Mouse (Mus musculus) naive thymus-derived CD4-positive, alpha-beta T cell, adult 2 months (primary cell): ENCODE results near the gene B4galt4.
"Not testable (repeated sequence)": the region's sequence is repeated elsewhere in the genome, so short reads cannot be mapped to it uniquely, and the experiment has no call there.

Source experiments
- DNase-seq: peaks from one replicate; pipeline ENCODE4 v3.0.0-alpha.2; 2011; ENCODE audit warnings: low read depth

The B4galt4 gene

DNA sequence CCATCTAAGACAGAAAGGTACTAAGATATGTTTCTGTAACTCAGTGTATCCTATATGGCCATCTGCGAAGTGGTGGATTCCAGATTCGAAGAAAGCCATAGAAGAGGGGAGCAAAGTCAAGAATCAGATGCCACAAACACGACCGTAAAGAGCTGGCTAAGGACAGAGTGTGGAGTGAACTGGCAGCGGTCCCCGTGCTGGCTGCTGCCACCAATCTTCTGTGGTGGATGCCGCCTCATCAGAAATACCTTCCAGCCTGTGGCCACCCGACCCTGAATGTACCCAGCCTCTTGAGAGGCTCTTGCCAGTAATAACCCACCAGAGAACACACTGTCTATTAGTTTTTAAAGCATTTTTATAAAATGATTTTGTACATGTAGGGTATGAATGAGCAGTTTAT lies 26.3 kb downstream of the B4galt4 start:
- DNase-seq, result no peak

DNA sequence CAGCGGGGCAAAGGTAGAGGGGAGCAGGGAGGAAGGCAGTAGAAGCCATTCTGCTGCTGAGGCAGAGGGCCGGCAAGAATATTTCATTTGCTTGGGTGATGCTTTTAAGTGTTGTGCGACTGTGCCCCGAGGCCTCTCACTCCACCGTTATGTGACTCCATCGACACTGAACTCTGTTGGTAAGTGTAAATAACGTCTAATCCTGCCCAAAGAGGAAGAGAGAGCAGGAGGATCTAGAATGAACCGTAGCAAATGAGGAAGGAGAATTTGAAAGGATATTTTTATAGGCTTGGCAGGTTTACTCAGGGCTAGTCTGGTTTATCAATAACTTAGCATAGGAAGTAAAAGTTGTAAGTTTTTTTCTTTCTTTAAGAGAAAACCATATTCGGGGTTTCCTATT lies 27.5 kb downstream of the B4galt4 start:
- no peak for DNase-seq

DNA sequence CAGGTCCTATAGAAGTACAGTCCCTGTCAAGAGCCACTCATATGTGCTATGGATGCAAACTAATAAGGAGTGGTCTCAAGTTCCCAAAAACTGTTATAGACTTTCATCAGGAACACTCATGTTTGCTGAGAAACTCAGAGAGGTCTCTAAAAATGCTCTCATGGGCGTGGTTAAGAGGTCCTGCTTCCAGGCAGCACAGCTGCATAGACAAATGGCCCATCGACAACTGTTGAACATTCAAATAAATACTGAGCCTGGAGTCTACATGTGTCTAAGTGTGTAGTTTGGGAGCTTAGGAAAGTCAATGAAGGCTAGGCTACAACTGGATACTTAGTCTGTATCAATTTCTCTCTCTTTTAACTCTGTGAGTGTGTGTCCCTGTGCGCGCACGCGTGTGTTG lies 29.1 kb downstream of the B4galt4 start:
- no peak for DNase-seq

DNA sequence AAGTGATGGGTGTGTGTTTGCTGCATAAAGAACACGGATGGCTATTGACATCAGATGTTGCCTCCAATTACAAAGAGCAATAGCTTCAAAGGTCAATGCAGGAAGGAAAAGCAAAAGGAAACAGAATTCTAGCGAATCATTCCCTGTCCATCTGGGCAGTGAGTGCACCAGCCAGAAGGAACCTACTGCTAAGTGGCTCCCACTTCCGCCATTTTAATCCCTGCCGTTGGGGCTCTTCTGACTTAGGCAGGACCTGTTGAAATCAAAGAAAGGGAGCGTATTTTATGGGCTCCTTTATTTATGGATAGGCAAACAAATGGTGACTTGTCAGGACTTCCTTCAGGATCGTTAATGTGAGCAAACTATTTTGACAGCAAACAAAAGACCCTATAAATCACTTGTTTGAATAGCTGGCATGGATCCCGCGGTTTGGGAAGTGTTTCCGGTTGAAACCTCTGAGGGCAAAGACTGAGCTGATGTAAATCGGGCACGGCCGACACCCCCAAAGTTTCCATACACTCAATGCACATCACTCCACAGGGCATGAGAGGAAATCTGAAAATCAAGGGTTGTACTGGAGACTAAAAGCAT lies 30.9 kb downstream of the B4galt4 start:
- DNase-seq, result no peak

DNA sequence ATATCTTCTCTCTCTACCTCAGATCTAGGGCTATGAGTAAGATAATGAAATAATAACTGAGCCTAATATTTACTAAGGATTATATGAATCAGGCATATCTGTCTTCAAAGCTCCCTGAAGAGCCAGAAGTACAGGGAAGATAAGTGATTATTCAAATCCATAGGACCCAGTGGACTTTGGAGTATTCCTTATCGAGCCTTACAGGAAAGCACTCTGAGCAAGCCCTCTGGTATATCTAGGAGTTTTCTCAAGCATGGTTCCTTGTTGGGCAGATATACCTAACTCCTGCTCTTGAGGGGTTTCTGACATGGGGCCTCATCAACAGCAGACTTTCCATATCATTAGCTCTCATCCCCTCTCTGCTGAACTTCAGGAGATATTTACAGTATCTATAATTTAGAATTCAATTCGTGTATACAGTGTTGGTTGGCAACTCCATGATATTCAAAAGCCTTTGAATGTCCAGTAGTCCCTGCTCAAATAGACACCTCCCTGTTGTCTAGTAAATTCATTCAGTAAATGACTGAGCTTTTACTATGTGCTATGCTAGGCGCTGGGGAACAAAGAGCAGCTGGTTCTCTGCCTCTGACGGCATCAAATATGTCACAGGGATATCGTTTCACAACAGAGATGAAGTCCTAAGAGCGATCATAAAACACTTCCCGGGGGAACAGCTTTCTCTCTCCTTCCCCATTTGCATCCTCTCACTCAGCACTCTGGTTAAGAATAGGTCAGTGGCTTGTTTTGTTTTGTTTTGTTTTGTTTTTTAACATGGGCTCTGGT lies 33.1 kb downstream of the B4galt4 start:
- no peak for DNase-seq

DNA sequence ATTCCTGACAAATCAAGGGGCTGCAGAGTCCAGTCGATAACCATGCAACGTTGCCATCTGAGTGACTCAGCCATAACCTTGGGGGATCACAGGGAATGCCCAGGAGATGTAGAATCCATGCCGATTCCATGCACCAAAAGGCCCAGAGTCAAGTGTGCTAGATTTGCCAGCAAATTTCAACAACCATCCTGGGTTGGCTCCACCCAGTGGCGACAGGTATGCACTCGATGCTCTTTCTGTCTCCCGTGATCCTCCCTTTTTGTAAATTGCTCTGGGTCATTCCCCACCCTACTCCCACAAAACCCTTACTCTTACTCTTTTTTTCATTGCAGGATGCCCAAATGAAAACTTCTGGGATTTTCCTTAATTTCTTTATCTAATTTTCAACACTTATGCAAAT lies 34.3 kb downstream of the B4galt4 start:
- DNase-seq, result no peak

DNA sequence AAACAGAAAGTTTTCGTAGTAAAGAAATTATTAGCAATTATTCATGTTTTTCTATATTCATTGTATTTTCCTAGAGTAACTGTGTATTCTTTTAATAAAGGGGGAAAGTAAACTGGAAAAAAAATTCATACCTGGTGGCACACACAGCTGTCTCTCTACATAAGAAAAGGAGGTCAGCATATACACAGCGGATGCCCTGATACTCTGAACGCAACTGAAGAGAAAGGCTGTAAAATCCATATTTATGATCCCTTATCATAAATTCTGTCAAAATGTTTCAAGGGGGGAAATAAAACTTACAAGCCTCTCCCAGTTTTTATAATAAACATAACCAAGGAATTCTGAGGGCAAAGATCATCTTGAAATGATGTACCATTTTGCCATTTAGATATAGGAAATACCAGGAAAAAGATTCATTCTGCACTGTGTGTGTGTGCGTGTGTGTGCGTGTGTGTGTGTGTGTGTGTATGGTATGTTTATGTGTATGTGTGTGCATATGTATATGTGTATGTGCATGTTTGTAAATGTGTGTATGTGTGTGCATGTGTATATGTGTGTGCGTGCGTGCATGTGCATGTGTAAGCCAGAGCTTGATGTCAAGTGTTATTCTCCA lies 39.0 kb downstream of the B4galt4 start:
- DNase-seq, result no peak

DNA sequence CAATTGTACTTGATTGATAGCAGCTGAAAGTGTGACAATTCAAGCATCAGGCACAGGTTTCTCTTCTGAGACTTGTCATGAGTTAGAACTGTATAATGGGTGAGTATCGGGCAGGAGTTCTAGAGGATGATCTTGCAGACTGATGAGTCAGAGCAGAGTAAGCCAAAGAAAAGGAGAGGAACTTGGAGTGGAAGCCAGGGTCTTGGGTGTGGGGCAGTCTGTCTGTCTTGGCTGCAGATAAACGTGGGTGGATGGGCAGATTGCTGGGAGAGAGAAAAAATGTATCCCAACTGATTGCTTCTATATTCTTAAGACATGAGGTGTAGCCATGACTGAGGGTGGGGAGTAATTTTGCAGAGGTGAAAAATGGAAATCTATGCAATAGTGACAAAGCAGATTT lies 39.9 kb downstream of the B4galt4 start:
- no peak for DNase-seq

DNA sequence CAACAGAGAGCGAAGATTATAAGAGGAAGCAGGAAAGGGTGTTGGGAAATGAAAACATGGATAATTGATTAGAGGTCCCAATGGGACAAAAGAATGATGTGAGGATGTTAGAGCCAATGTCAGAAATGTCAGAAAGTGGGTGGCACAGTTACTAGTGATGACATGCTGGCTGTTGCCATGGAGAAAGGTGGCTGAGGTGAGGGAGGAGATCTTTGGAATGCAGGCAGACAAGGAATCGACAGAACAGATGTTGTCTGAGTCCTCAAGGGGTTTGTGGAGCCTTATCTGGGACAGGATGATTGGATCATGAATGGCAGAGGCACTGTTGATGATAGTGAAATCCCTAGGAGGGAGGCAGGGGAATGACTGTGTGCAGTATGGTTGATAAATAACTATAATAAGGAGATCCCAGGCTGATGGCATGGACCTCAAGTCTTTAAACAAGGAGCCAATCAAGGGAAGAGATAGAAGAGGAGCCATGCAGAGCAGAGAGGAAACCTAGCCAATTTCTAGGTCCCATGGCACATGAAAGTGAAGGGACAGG lies 40.5 kb downstream of the B4galt4 start:
- no peak for DNase-seq

DNA sequence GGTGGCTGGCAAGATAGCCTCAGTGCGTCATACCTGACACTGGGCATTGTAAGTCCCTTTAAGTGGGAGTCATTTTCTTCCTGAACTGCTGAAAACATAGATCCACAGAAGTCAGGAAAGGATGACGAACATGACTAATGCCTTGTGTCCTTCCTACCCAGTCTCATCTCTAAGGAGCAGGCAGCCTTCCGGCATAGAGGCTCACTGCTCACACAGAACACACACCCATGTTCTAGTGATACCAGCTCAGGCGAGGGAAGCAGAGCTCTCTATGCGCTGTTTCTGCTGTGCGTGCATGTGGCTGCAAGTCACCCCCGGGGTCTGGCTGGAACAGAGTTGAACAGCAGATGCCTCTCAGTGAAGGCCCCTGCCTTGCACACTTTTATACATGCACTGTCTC lies 43.2 kb downstream of the B4galt4 start:
- DNase-seq, result no peak

DNA sequence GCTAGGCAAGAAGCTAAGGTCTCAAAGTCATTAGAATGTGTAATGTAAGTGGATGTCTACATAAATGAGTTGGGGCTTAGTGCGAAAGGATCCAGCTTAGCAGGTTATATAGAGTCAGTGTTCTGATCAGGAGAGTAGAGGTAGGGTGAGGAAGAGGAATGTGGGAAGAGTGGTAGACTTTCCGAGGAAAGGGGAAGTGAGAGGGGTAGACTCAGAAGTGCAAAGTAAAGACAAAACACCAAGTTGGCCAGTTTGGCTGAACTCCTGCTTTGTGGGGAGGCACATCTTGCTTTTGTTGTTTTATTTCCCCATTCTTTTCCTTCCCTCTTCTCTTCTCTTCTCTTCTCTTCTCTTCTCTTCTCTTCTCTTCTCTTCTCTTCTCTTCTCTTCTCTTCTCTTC lies 47.0 kb downstream of the B4galt4 start:
- DNase-seq, result no peak

DNA sequence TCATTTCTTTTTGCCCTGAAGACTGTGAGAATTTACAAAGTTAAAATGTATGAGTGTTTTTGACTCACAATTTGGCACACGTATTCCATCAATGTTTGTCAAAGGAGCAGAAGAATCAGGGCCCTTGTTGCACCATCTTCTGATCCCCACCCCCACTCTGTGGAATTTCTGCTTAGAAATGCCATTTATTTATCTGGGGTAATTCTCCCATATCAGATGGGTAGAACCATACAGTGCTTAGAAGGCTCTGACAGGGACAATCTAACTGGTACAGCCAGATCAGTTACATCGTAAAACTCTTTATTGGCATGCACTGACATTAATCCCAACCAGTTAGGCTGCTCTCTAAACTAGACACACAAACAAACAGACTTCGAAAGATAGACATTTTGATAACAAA lies 47.9 kb downstream of the B4galt4 start:
- DNase-seq, result no peak

DNA sequence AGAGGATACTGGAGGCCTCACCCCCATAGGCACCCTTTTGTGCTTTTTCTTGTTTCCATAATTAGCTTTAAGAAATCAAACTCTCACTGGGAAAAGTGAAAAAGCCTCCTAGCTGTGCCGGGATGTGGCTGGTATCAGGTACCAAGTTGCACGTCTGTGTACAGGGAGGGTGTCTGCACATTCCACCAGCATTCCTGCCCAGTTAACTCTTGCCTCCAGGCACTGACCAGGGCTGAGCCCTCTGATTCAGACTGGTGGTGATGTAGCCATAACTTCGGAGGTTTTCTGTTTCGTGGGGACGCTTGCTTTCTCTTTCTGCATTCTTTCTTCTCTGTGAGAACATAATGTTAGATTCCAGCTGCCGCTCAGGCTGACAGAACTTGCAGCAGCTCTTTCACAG lies 51.1 kb downstream of the B4galt4 start:
- no peak for DNase-seq

DNA sequence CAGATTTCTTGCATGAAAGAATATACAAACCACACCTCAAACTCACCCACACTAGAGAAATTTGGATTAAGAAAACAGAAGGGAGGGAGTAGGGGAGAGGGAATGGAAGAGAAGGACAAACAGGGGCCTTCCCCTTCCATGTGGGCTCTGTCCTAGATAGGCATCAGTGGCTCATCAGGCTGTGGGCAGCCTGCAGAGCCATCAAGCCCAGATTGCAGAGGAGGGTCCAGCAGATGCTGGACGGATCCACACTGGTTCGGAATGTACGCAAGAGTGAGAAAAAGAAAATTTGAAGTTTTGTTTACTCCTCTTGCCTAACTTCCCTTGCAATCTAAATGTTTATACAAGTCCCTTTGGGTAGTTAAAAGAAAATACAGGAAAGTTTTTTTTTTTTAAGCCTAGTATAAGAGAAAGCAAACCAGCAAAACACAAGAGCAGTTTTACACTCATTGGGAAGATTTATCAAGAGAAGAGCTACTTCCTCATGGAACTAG lies 56.9 kb downstream of the B4galt4 start:
- no peak for DNase-seq

DNA sequence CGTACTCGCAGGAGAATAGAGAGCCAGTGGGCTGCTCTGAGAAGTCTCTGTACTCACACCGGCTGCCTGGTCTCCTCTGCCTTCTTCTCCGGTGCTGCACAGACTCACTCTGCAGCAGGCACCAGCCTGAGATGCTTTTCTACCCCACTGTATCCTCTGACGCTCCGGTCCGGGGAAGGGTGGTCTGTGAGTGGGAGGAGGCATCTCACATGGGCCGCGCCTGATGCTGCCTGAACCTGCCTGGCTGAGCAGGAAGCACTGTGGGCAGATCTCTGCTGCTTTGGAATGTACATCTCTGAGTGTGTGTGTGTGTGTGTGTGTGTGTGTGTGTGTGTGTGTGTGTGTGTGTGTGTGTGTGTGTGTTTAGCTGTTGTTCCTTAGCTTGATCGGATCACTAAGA lies 58.0 kb downstream of the B4galt4 start, which contains the start of gene Upk1b:
TSS of gene Upk1b (minus strand) at position 238 of the 400 bp plus-strand sequence.
- no peak for DNase-seq

DNA sequence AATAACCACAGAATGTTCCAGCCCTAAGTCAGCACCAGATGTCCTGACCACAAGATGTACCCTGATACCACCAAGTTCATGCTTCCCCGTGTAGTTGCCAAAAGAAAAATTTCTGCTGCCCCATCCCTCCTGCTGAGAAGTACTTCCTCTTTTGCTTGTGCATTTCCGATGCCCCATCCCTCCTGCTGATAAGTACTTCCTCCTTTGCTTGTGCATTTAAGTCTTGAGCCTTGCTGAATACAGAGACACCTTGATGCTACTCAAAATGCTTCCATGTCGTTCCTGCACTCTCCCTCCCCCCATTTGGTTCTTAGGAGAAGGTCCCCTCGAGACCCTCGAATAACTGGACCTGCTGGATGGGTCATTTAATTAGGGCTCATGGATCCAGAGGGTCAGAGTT lies 65.7 kb downstream of the B4galt4 start:
- DNase-seq, result not testable (repeated sequence)

DNA sequence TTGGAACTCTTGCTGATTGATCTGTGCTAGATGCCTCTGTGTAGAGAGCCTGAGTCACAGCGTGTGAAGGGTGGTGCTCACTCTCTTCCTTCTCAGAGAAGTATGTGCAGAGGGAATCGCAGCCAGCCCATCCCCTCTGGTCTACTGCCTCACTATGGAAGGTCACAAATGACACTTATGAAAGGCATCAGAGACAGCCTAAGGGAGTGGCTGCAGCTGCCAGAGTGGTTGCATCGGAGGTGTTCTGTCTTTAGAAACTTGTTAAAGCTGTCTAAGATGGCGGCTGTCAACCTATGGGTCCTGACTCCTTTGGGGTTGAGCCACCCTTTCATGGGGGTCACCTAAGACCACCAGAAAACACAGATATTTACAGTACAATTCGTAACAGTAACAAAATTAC lies 68.1 kb downstream of the B4galt4 start:
- DNase-seq, result no peak

DNA sequence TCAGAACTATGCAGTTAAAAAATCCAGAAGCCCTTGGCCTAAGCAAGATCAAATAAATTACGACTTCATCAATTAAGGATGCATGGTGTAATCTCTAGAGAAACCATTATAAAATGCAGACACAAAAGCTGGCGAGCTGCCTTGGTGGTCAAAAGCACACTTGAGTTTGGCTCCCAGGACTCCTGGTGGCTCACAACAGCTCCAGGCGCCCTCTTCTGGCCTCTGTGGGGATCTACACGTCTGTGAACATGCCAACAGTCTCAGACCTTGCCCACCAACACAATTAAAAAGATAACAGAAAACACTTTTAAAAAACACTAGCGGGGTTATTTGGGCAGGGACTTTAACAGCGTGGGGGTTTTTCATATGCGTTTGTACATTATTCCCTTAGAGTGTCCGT lies 70.5 kb downstream of the B4galt4 start:
- peak; percentile 64 for DNase-seq
